Mouse (Mus musculus) midbrain, embryonic 15.5 days (tissue): ENCODE results near the gene Hps1. TPM values are rescaled to one million over a fixed set of nuclear protein-coding genes. Genes with fewer than 3 reads are reported as not detected.
A peak's percentile ranks its signal among the peaks of the same experiment; 100 is the strongest.
"Not testable (repeated sequence)": the region's sequence is repeated elsewhere in the genome, so short reads cannot be mapped to it uniquely, and the experiment has no call there.

Source experiments
- ATAC-seq: fragments of 200-750 bp; cut with Nextera tagmentation; replicated peaks from 2 replicates; pipeline ENCODE4 v1.8.0; 2017; ENCODE audit warnings: moderate TSS enrichment
- H3K27ac ChIP-seq: fragments of 300-500 bp; sonication (generic); 2 replicates; pipeline ENCODE4 v1.5.1; 2015; ENCODE audit warnings: mild to moderate bottlenecking, inconsistent platforms
- H3K27me3 ChIP-seq: fragments of 300-500 bp; sonication (generic); replicated peaks from 2 replicates; pipeline ENCODE4 v1.6.1; 2015; ENCODE audit warnings: inconsistent platforms
- H3K36me3 ChIP-seq: fragments of 300-500 bp; sonication (generic); replicated peaks from 2 replicates; pipeline ENCODE4 v1.6.1; 2015; ENCODE audit warnings: inconsistent platforms
- H3K4me1 ChIP-seq: fragments of 300-500 bp; sonication (generic); 2 replicates; pipeline ENCODE4 v1.6.1; 2015; ENCODE audit warnings: inconsistent platforms
- H3K4me2 ChIP-seq: fragments of 300-500 bp; sonication (generic); 2 replicates; pipeline ENCODE4 v1.6.1; 2015; ENCODE audit warnings: inconsistent platforms, mild to moderate bottlenecking, moderate library complexity
- H3K4me3 ChIP-seq: fragments of 300-500 bp; sonication (generic); 2 replicates; pipeline ENCODE4 v1.5.1; 2015; ENCODE audit warnings: mild to moderate bottlenecking, inconsistent platforms
- H3K9ac ChIP-seq: fragments of 300-500 bp; sonication (generic); 2 replicates; pipeline ENCODE4 v1.6.1; 2015; ENCODE audit warnings: mild to moderate bottlenecking, inconsistent platforms
- H3K9me3 ChIP-seq: fragments of 300-500 bp; sonication (generic); 2 replicates; pipeline ENCODE4 v1.6.1; 2016; ENCODE audit warnings: inconsistent platforms
- WGBS: fragments of 180-500 bp; shearing (Covaris S2); methylation state at CpG from one replicate; pipeline ENCODE4 v1.1.7; 2015; ENCODE audit warnings: mixed read lengths; 5-methylcytosine and 5-hydroxymethylcytosine counted together
- polyA plus RNA-seq: library from polyadenylated mRNA; unstranded; fragments of >200 nt; fragmentation: Nextera tagmentation; extraction: Ambion mirVana; gene quantifications from 2 replicates; pipeline ENCODE4 v1.2.1, GENCODE M21; 2015

The Hps1 gene
- polyA plus RNA-seq, 1 experiment from 2014 or later: 12.6 TPM

- no peaks in the 10 kb centered on the region for H3K27me3 ChIP-seq
- H3K9ac ChIP-seq: peak overlapping the region; percentile 6; the same call in 1 of the 2 replicates
- no peak overlapping the region for H3K4me3 ChIP-seq
- ATAC-seq: peak; percentile 50; the same call in 1 of the 2 replicates
- peak overlapping the region; percentile 33 for H3K4me2 ChIP-seq
- H3K4me1 ChIP-seq: peaks cover 19% of the 10 kb centered on the region
- H3K27ac ChIP-seq: peak overlapping the region; percentile 71
- 17% methylated on average over 8 of the region's 8 CpGs for WGBS
- no peaks in the 10 kb centered on the region for H3K9me3 ChIP-seq
- H3K36me3 ChIP-seq: no peaks in the 10 kb centered on the region
Observed at GRCm38 (mm10) chr19:42785562-42786220, 5.9 kb upstream of the Hps1 start.

GRCm38 (mm10) chr19:42785129-42785528 is 5.4 kb upstream of the Hps1 start:
- Histone ChIP-seq H3K27ac (peak overlapping the region; percentile 71), H3K36me3 (no peaks in the 10 kb centered on the region), H3K4me1 (peaks cover 20% of the 10 kb centered on the region), H3K4me2 (no peak overlapping the region), H3K27me3 (no peaks in the 10 kb centered on the region), H3K4me3 (no peak overlapping the region), H3K9ac (no peak overlapping the region), H3K9me3 (no peaks in the 10 kb centered on the region)
- ATAC-seq: no peak
- WGBS: 28% methylated on average over 2 of the region's 2 CpGs

GRCm38 (mm10) chr19:42780156-42780538 is 369 bp upstream of the Hps1 start:
- not testable (repeated sequence) for ATAC-seq, H3K36me3 ChIP-seq, H3K9me3 ChIP-seq, H3K27me3 ChIP-seq
- Histone ChIP-seq H3K9ac (peak overlapping the region; percentile 76), H3K4me3 (peak overlapping the region; percentile 69), H3K4me1 (peaks cover 14% of the 10 kb centered on the region), H3K27ac (peak overlapping the region; percentile 94), H3K4me2 (peak overlapping the region; percentile 61)
- 54% methylated on average over 7 of the region's 7 CpGs for WGBS

GRCm38 (mm10) chr19:42777801-42778200 is 2.0 kb downstream of the Hps1 start:
- 89% methylated on average over 5 of the region's 5 CpGs for WGBS
- H3K9me3 ChIP-seq: no peaks in the 10 kb centered on the region
- no peak overlapping the region for H3K27ac ChIP-seq
- H3K36me3 ChIP-seq: no peaks in the 10 kb centered on the region
- H3K27me3 ChIP-seq: no peaks in the 10 kb centered on the region
- ATAC-seq: no peak
- no peak overlapping the region for H3K9ac ChIP-seq
- no peak overlapping the region for H3K4me2 ChIP-seq
- no peak overlapping the region for H3K4me3 ChIP-seq
- H3K4me1 ChIP-seq: peaks cover 11% of the 10 kb centered on the region; the same call in 1 of the 2 replicates

- Histone ChIP-seq H3K4me3 (no peak overlapping the region), H3K4me2 (no peak overlapping the region), H3K36me3 (no peaks in the 10 kb centered on the region), H3K9ac (no peak overlapping the region), H3K27me3 (no peaks in the 10 kb centered on the region), H3K4me1 (peaks cover 11% of the 10 kb centered on the region; the same call in 1 of the 2 replicates), H3K9me3 (no peaks in the 10 kb centered on the region), H3K27ac (no peak overlapping the region)
- ATAC-seq: no peak
- 95% methylated on average over 1 of the region's 1 CpGs for WGBS
Observed at GRCm38 (mm10) chr19:42776813-42777212, 3.0 kb downstream of the Hps1 start.

- 76% methylated on average over 23 of the region's 23 CpGs for WGBS
- no peak for ATAC-seq
- Histone ChIP-seq H3K27me3 (no peaks in the 10 kb centered on the region), H3K27ac (no peak overlapping the region), H3K4me2 (no peak overlapping the region), H3K9ac (no peak overlapping the region), H3K4me3 (no peak overlapping the region), H3K4me1 (no peaks in the 10 kb centered on the region), H3K36me3 (no peaks in the 10 kb centered on the region), H3K9me3 (no peaks in the 10 kb centered on the region)
Observed at GRCm38 (mm10) chr19:42770141-42770872, 9.5 kb downstream of the Hps1 start.

GRCm38 (mm10) chr19:42769648-42770047 is 10.1 kb downstream of the Hps1 start:
- H3K27ac ChIP-seq: no peak overlapping the region
- no peak overlapping the region for H3K4me3 ChIP-seq
- no peak overlapping the region for H3K9ac ChIP-seq
- no peaks in the 10 kb centered on the region for H3K9me3 ChIP-seq
- no peaks in the 10 kb centered on the region for H3K27me3 ChIP-seq
- no peak overlapping the region for H3K4me2 ChIP-seq
- WGBS: 93% methylated on average over 10 of the region's 10 CpGs
- ATAC-seq: no peak
- H3K36me3 ChIP-seq: no peaks in the 10 kb centered on the region
- no peaks in the 10 kb centered on the region for H3K4me1 ChIP-seq

GRCm38 (mm10) chr19:42767361-42767760 is 12.4 kb downstream of the Hps1 start:
- Histone ChIP-seq H3K4me3 (no peak overlapping the region), H3K4me2 (no peak overlapping the region), H3K36me3 (no peaks in the 10 kb centered on the region), H3K27ac (no peak overlapping the region), H3K27me3 (no peaks in the 10 kb centered on the region), H3K4me1 (no peaks in the 10 kb centered on the region), H3K9me3 (no peaks in the 10 kb centered on the region), H3K9ac (no peak overlapping the region)
- ATAC-seq: no peak
- 75% methylated on average over 8 of the region's 8 CpGs for WGBS

GRCm38 (mm10) chr19:42764398-42764797 is 15.4 kb downstream of the Hps1 start:
- Histone ChIP-seq H3K27me3 (no peaks in the 10 kb centered on the region), H3K9ac (no peak overlapping the region), H3K36me3 (no peaks in the 10 kb centered on the region), H3K4me3 (no peak overlapping the region), H3K4me2 (no peak overlapping the region), H3K9me3 (no peaks in the 10 kb centered on the region), H3K27ac (no peak overlapping the region), H3K4me1 (no peaks in the 10 kb centered on the region)
- no peak for ATAC-seq
- WGBS: 82% methylated on average over 10 of the region's 10 CpGs

- Histone ChIP-seq H3K9me3 (no peaks in the 10 kb centered on the region), H3K36me3 (no peaks in the 10 kb centered on the region), H3K4me3 (no peak overlapping the region), H3K4me2 (no peak overlapping the region), H3K27me3 (no peaks in the 10 kb centered on the region), H3K9ac (no peak overlapping the region), H3K4me1 (peaks cover 15% of the 10 kb centered on the region), H3K27ac (no peak overlapping the region)
- ATAC-seq: no peak
- WGBS: 89% methylated on average over 6 of the region's 6 CpGs
Observed at GRCm38 (mm10) chr19:42756671-42757070, 23.1 kb downstream of the Hps1 start.

- Histone ChIP-seq H3K4me2 (no peak overlapping the region), H3K9me3 (no peaks in the 10 kb centered on the region), H3K27ac (no peak overlapping the region), H3K4me3 (no peak overlapping the region), H3K4me1 (peaks cover 18% of the 10 kb centered on the region), H3K9ac (no peak overlapping the region), H3K27me3 (no peaks in the 10 kb centered on the region), H3K36me3 (no peaks in the 10 kb centered on the region)
- no peak for ATAC-seq
- 76% methylated on average over 15 of the region's 15 CpGs for WGBS
Observed at GRCm38 (mm10) chr19:42755148-42755870, 24.5 kb downstream of the Hps1 start.

- no peaks in the 10 kb centered on the region for H3K9me3 ChIP-seq
- WGBS: 31% methylated on average over 11 of the region's 11 CpGs
- no peaks in the 10 kb centered on the region for H3K36me3 ChIP-seq
- no peak overlapping the region for H3K9ac ChIP-seq
- H3K4me1 ChIP-seq: peaks cover 16% of the 10 kb centered on the region
- H3K4me3 ChIP-seq: no peak overlapping the region
- peak overlapping the region; percentile 52 for H3K4me2 ChIP-seq
- ATAC-seq: peak; percentile 43
- peak overlapping the region; percentile 51; the same call in 1 of the 2 replicates for H3K27ac ChIP-seq
- no peaks in the 10 kb centered on the region for H3K27me3 ChIP-seq
Observed at GRCm38 (mm10) chr19:42753141-42753917, 26.4 kb downstream of the Hps1 start.
